Mouse (Mus musculus): ENCODE results near the gene Trim44.

DNA sequence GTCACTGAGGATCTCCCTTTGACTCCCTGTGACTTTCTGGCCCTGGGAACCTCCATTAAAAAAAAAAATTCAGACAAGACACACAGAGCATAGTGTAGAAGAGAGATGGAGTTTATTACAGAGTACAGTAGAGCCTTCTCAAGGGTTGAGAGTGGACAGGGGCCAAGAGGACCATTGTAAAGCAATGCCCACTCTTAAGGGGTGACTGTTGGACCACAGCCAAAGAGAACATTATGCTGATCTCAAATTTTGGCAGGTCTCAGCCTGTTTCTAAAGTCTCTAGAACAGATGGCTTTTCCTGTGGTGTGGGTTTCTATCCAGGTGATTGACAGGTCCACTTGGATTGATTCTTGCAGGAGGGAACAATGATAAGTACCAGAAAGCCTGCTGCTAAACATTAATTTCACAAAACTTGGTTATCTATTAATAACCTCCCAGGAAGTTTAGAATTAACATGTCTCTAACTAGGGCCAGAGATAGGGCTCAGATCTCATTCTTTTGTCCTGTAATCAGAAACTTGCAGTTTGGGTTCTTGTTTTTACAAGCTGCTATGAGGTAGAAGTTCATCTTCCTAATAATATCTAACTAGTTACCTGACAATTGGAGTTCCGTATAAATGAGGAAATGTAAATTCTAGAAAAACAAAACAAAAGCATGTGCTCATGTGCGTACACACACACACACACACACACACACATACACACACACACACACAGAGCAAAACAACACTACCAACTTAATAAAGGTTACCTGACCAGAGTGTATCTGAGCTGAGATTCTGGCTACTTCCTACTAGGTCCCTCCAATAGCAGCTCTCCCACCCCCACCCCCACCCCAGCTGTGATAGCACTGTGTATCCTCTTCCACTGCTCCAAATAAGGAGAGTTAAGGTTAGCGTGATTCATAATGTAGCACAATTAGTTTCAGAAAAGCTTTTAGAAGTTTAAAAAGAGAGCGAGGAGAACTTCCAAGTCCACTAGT is 1.0 kb downstream of the Trim44 start:
- TF ChIP-seq MAX (IDR thresholded peaks at IDR 0.05; ENCODE audit: low read length) = no peak
- no peak for TF ChIP-seq TAL1 (IDR thresholded peaks at IDR 0.05; ENCODE audit: low read length)
- TF ChIP-seq CHD2 (IDR thresholded peaks at IDR 0.05; ENCODE audit: low read length) = no peak
- peak; percentile 62 to 70; a peak in 3 of 4 replicates for TF ChIP-seq EP300 (IDR thresholded peaks at IDR 0.05; ENCODE audit: low read depth in 1 of 2, low read length in 2 of 2)
- no peak for TF ChIP-seq CTCF (IDR thresholded peaks at IDR 0.05 in 2 of 3, conservative IDR thresholded peaks at IDR 0.05 in 1 of 3; ENCODE audit: control insufficient read depth in 1 of 3, insufficient read depth in 1 of 3, low read depth in 2 of 3, low read length in 3 of 3, poor library complexity in 1 of 3, severe bottlenecking in 1 of 3)
